Mouse (Mus musculus): ENCODE measurements around the gene Apol10b. TPM values are rescaled to one million over a fixed set of nuclear protein-coding genes. Genes with fewer than 3 reads are reported as not detected.
"Not testable (repeated sequence)": the region's sequence is repeated elsewhere in the genome, so short reads cannot be mapped to it uniquely, and the experiment has no call there.

The Apol10b gene
- polyA plus RNA-seq, 1 experiment from 2014 or later = 0.08 TPM

GRCm38 (mm10) chr15:77539221-77539620 is 56.7 kb downstream of the Apol10b start:
- H3K9ac ChIP-seq (ENCODE audit: low read length); H3K4me3 ChIP-seq (ENCODE audit: low read depth, low read length); H3K36me3 ChIP-seq (ENCODE audit: control insufficient read depth, insufficient read depth, low read length); H3K27ac ChIP-seq (replicated peaks; ENCODE audit: low read depth, low read length); DNase-seq (ENCODE audit: low spot score); H3K27me3 ChIP-seq (ENCODE audit: control insufficient read depth, insufficient read depth, low read length); H3K9me3 ChIP-seq (ENCODE audit: control insufficient read depth, low read length); H3K4me2 ChIP-seq (ENCODE audit: low read depth, severe bottlenecking); ATAC-seq (ENCODE audit: insufficient number of reproducible peaks, low FRiP score, low TSS enrichment, low read depth); H3K4me1 ChIP-seq (ENCODE audit: control insufficient read depth, insufficient read depth, low read length): not testable (repeated sequence)
- WGBS = 55% methylated on average over 1 of the region's 1 CpGs

Other genes starting within 250 kb of the Apol10b start
- not detected in 2 replicates for gene Apol7a, start 197.0 kb downstream of the Apol10b start, polyA plus RNA-seq (2014; fragmentation: Nextera tagmentation; extraction: Ambion mirVana)
- gene Apol9a, start 185.0 kb downstream of the Apol10b start, polyA plus RNA-seq (2014; fragmentation: Nextera tagmentation; extraction: Ambion mirVana) = not detected in 2 replicates
- not detected in 2 replicates for gene Apol7b, start 148.6 kb downstream of the Apol10b start, polyA plus RNA-seq (2014; fragmentation: Nextera tagmentation; extraction: Ambion mirVana)
- not detected in 2 replicates for gene Apol10a, start 119.1 kb downstream of the Apol10b start, polyA plus RNA-seq (2014; fragmentation: Nextera tagmentation; extraction: Ambion mirVana)
- not detected in 2 replicates for gene Apol11a, start 87.9 kb downstream of the Apol10b start, polyA plus RNA-seq (2014; fragmentation: Nextera tagmentation; extraction: Ambion mirVana)
- gene Apol7c, start 62.8 kb downstream of the Apol10b start, polyA plus RNA-seq (2014; fragmentation: Nextera tagmentation; extraction: Ambion mirVana) = not detected in 2 replicates
- not detected in 2 replicates for gene 1700025B11Rik, start 34.2 kb downstream of the Apol10b start, polyA plus RNA-seq (2014; fragmentation: Nextera tagmentation; extraction: Ambion mirVana)
- not detected in 2 replicates for gene Gm36245, start 3.1 kb upstream of the Apol10b start, polyA plus RNA-seq (2014; fragmentation: Nextera tagmentation; extraction: Ambion mirVana)
- 0.16 TPM in 1 of 2 replicates, not detected in the other for gene Apol11b, start 47.2 kb upstream of the Apol10b start, polyA plus RNA-seq (2014; fragmentation: Nextera tagmentation; extraction: Ambion mirVana)
- not detected in 2 replicates for gene Apol7e, start 102.7 kb upstream of the Apol10b start, polyA plus RNA-seq (2014; fragmentation: Nextera tagmentation; extraction: Ambion mirVana)
- gene Apol9b, start 132.9 kb upstream of the Apol10b start, polyA plus RNA-seq (2014; fragmentation: Nextera tagmentation; extraction: Ambion mirVana) = not detected in 2 replicates
- gene Apol8, start 160.9 kb upstream of the Apol10b start, polyA plus RNA-seq (2014; fragmentation: Nextera tagmentation; extraction: Ambion mirVana) = not detected in 2 replicates
- 33.2 and 38.1 TPM in 2 replicates for gene Myh9, start 246.1 kb upstream of the Apol10b start, polyA plus RNA-seq (2014; fragmentation: Nextera tagmentation; extraction: Ambion mirVana)